Mouse (Mus musculus): ENCODE measurements around the gene Atp8a2. TPM values are rescaled to one million over a fixed set of nuclear protein-coding genes. Genes with fewer than 3 reads are reported as not detected.
"Not testable (repeated sequence)": the region's sequence is repeated elsewhere in the genome, so short reads cannot be mapped to it uniquely, and the experiment has no call there.

Gene Atp8a2
- polyA plus RNA-seq, 1 experiment from 2014 or later = 36.6 TPM

GRCm38 (mm10) chr14:59729298-59730042, 467.5 kb downstream of the Atp8a2 start:
- H3K9ac ChIP-seq = no peak overlapping the region
- ATAC-seq (ENCODE audit: low read depth) = peak; percentile 68; the same call in 1 of the 2 replicates
- peaks cover 81% of the 10 kb centered on the region for H3K27me3 ChIP-seq
- peaks cover 19% of the 10 kb centered on the region for H3K4me1 ChIP-seq (replicated peaks)
- no peaks in the 10 kb centered on the region for H3K9me3 ChIP-seq
- no peak overlapping the region for H3K27ac ChIP-seq (replicated peaks)
- WGBS = 74% methylated on average over 3 of the region's 3 CpGs
- no peaks in the 10 kb centered on the region for H3K36me3 ChIP-seq
- H3K4me2 ChIP-seq = no peak overlapping the region
- H3K4me3 ChIP-seq = no peak overlapping the region

GRCm38 (mm10) chr14:59727016-59727415, 470.0 kb downstream of the Atp8a2 start:
- Histone ChIP-seq H3K4me2 (no peak overlapping the region), H3K4me3 (no peak overlapping the region), H3K27ac (replicated peaks) (no peak overlapping the region), H3K27me3 (peaks cover 77% of the 10 kb centered on the region), H3K9ac (no peak overlapping the region), H3K4me1 (replicated peaks) (peaks cover 19% of the 10 kb centered on the region; the same call in 1 of the 2 replicates), H3K36me3 (no peaks in the 10 kb centered on the region), H3K9me3 (no peaks in the 10 kb centered on the region)
- ATAC-seq (ENCODE audit: low read depth) = no peak
- WGBS = 83% methylated on average over 4 of the region's 4 CpGs

GRCm38 (mm10) chr14:59723163-59723562, 473.8 kb downstream of the Atp8a2 start:
- WGBS = 79% methylated on average over 2 of the region's 2 CpGs
- ATAC-seq (ENCODE audit: low read depth) = no peak
- no peak overlapping the region for H3K9ac ChIP-seq
- no peak overlapping the region for H3K4me3 ChIP-seq
- 0 out of 2 replicates have a peak, but pooled peaks cover under 1% of the 10 kb centered on the region for H3K4me1 ChIP-seq (replicated peaks)
- no peaks in the 10 kb centered on the region for H3K9me3 ChIP-seq
- H3K36me3 ChIP-seq = no peaks in the 10 kb centered on the region
- no peak overlapping the region for H3K4me2 ChIP-seq
- H3K27ac ChIP-seq (replicated peaks) = no peak overlapping the region
- peaks cover 50% of the 10 kb centered on the region for H3K27me3 ChIP-seq

GRCm38 (mm10) chr14:59721957-59722356, 475.0 kb downstream of the Atp8a2 start:
- 75% methylated on average over 4 of the region's 4 CpGs for WGBS
- Histone ChIP-seq H3K4me2 (no peak overlapping the region), H3K27me3 (peaks cover 45% of the 10 kb centered on the region), H3K9ac (no peak overlapping the region), H3K36me3 (no peaks in the 10 kb centered on the region), H3K4me3 (no peak overlapping the region), H3K27ac (replicated peaks) (no peak overlapping the region), H3K4me1 (replicated peaks) (no peaks in the 10 kb centered on the region), H3K9me3 (no peaks in the 10 kb centered on the region)
- no peak for ATAC-seq (ENCODE audit: low read depth)

- ATAC-seq (ENCODE audit: low read depth) = no peak
- Histone ChIP-seq H3K36me3 (no peaks in the 10 kb centered on the region), H3K27me3 (peaks cover 39% of the 10 kb centered on the region), H3K9ac (no peak overlapping the region), H3K4me2 (no peak overlapping the region), H3K27ac (replicated peaks) (no peak overlapping the region), H3K9me3 (no peaks in the 10 kb centered on the region), H3K4me3 (no peak overlapping the region), H3K4me1 (replicated peaks) (no peaks in the 10 kb centered on the region)
- 76% methylated on average over 3 of the region's 3 CpGs for WGBS
These were observed 475.6 kb downstream of the Atp8a2 start for GRCm38 (mm10) chr14:59721356-59721755.

- no peak overlapping the region for H3K27ac ChIP-seq (replicated peaks)
- H3K9me3 ChIP-seq = no peaks in the 10 kb centered on the region
- peaks cover 9% of the 10 kb centered on the region; the same call in 1 of the 2 replicates for H3K4me1 ChIP-seq (replicated peaks)
- no peaks in the 10 kb centered on the region for H3K36me3 ChIP-seq
- WGBS = 93% methylated on average over 4 of the region's 4 CpGs
- H3K27me3 ChIP-seq = peaks cover 36% of the 10 kb centered on the region
- no peak for ATAC-seq (ENCODE audit: low read depth)
- H3K4me2 ChIP-seq = no peak overlapping the region
- H3K9ac ChIP-seq = no peak overlapping the region
- H3K4me3 ChIP-seq = no peak overlapping the region
These were observed 476.6 kb downstream of the Atp8a2 start for GRCm38 (mm10) chr14:59720386-59720785.

GRCm38 (mm10) chr14:59716443-59717085, 480.4 kb downstream of the Atp8a2 start:
- H3K4me3 ChIP-seq; ATAC-seq (ENCODE audit: low read depth); H3K9ac ChIP-seq; H3K36me3 ChIP-seq; H3K27ac ChIP-seq (replicated peaks); H3K4me1 ChIP-seq (replicated peaks); H3K4me2 ChIP-seq; H3K9me3 ChIP-seq: not testable (repeated sequence)
- H3K27me3 ChIP-seq = peaks cover 11% of the 10 kb centered on the region
- WGBS = 82% methylated on average over 3 of the region's 3 CpGs

GRCm38 (mm10) chr14:59715695-59716442, 481.1 kb downstream of the Atp8a2 start:
- Histone ChIP-seq H3K27me3 (peaks cover 7% of the 10 kb centered on the region; the same call in 1 of the 2 replicates), H3K9ac (no peak overlapping the region), H3K27ac (replicated peaks) (no peak overlapping the region), H3K4me1 (replicated peaks) (peaks cover 9% of the 10 kb centered on the region; the same call in 1 of the 2 replicates), H3K4me2 (no peak overlapping the region), H3K4me3 (no peak overlapping the region), H3K9me3 (no peaks in the 10 kb centered on the region), H3K36me3 (no peaks in the 10 kb centered on the region)
- no peak for ATAC-seq (ENCODE audit: low read depth)
- WGBS = 54% methylated on average over 13 of the region's 13 CpGs

GRCm38 (mm10) chr14:59709505-59710335, 487.3 kb downstream of the Atp8a2 start:
- H3K9me3 ChIP-seq = no peaks in the 10 kb centered on the region
- no peak overlapping the region for H3K9ac ChIP-seq
- H3K27ac ChIP-seq (replicated peaks) = no peak overlapping the region
- no peak overlapping the region for H3K4me3 ChIP-seq
- ATAC-seq (ENCODE audit: low read depth) = no peak
- 81% methylated on average over 3 of the region's 3 CpGs for WGBS
- no peaks in the 10 kb centered on the region for H3K4me1 ChIP-seq (replicated peaks)
- no peaks in the 10 kb centered on the region for H3K27me3 ChIP-seq
- H3K36me3 ChIP-seq = no peaks in the 10 kb centered on the region
- no peak overlapping the region for H3K4me2 ChIP-seq

- no peaks in the 10 kb centered on the region for H3K27me3 ChIP-seq
- 90% methylated on average over 7 of the region's 7 CpGs for WGBS
These were observed 489.0 kb downstream of the Atp8a2 start for GRCm38 (mm10) chr14:59708009-59708408.

GRCm38 (mm10) chr14:59705326-59706058, 491.5 kb downstream of the Atp8a2 start:
- WGBS = 81% methylated on average over 13 of the region's 13 CpGs
- H3K4me3 ChIP-seq = no peak overlapping the region
- H3K27ac ChIP-seq (replicated peaks) = no peak overlapping the region

More at GRCm38 (mm10) chr14:59708009-59708408, 489.0 kb downstream of the Atp8a2 start:
- no peaks in the 10 kb centered on the region for H3K36me3 ChIP-seq
- no peak overlapping the region for H3K9ac ChIP-seq
- no peaks in the 10 kb centered on the region for H3K4me1 ChIP-seq (replicated peaks)
- H3K27ac ChIP-seq (replicated peaks) = no peak overlapping the region
- no peak for ATAC-seq (ENCODE audit: low read depth)
- H3K9me3 ChIP-seq = no peaks in the 10 kb centered on the region
- no peak overlapping the region for H3K4me2 ChIP-seq
- H3K4me3 ChIP-seq = no peak overlapping the region

More at GRCm38 (mm10) chr14:59705326-59706058, 491.5 kb downstream of the Atp8a2 start:
- H3K4me1 ChIP-seq (replicated peaks) = peaks cover 8% of the 10 kb centered on the region
- no peak for ATAC-seq (ENCODE audit: low read depth)
- H3K9ac ChIP-seq = no peak overlapping the region
- H3K27me3 ChIP-seq = no peaks in the 10 kb centered on the region
- no peaks in the 10 kb centered on the region for H3K9me3 ChIP-seq
- H3K36me3 ChIP-seq = no peaks in the 10 kb centered on the region
- H3K4me2 ChIP-seq = no peak overlapping the region
